Mouse (Mus musculus) layer of hippocampus, postnatal 36 days (tissue): ENCODE measurements around the gene Arhgap5. TPM values are rescaled to one million over a fixed set of nuclear protein-coding genes. Genes with fewer than 3 reads are reported as not detected.

Experiments
- total RNA-seq, 2 experiments: library from RNA; stranded (reverse); gene quantifications; 2 replicates each; pipeline ENCODE4 v1.2.3; 2021

The Arhgap5 gene
- total RNA-seq, 2 experiments from 2014 or later, result 141 to 146 TPM

Other genes with a start within 250 kb of the Arhgap5 start
- 100 to 1,000 TPM; 127 to 132 TPM for gene Akap6, start 195.4 kb downstream of the Arhgap5 start, total RNA-seq